Mouse (Mus musculus) embryonic facial prominence, embryonic 10.5 days (tissue): Measurements from ENCODE around the gene Mgat4e. TPM values are rescaled to one million over a fixed set of nuclear protein-coding genes. Genes with fewer than 3 reads are reported as not detected.

Experiments used
- DNase-seq: peaks from one replicate; pipeline ENCODE4 v3.0.0-alpha.2; 2017; ENCODE audit warnings: low spot score
- H3K27ac ChIP-seq: fragments of 300-500 bp; sonication (generic); replicated peaks from 2 replicates; pipeline ENCODE4 v1.5.1; 2016; ENCODE audit warnings: mild to moderate bottlenecking
- H3K27me3 ChIP-seq: fragments of 300-500 bp; sonication (generic); replicated peaks from 2 replicates; pipeline ENCODE4 v1.6.1; 2016; ENCODE audit warnings: low read depth, mild to moderate bottlenecking; ENCODE audit not compliant: poor library complexity, severe bottlenecking
- H3K36me3 ChIP-seq: fragments of 300-500 bp; sonication (generic); replicated peaks from 2 replicates; pipeline ENCODE4 v1.6.1; 2016; ENCODE audit warnings: mild to moderate bottlenecking, moderate library complexity
- H3K4me1 ChIP-seq: fragments of 300-500 bp; sonication (generic); 2 replicates; pipeline ENCODE4 v1.6.1; 2016
- H3K4me3 ChIP-seq: fragments of 300-500 bp; sonication (generic); 2 replicates; pipeline ENCODE4 v1.5.1; 2016; ENCODE audit warnings: mild to moderate bottlenecking, moderate library complexity
- H3K9me3 ChIP-seq: fragments of 300-500 bp; sonication (generic); 2 replicates; pipeline ENCODE4 v1.6.1; 2016; ENCODE audit warnings: mild to moderate bottlenecking
- WGBS: fragments of 180-500 bp; shearing (Covaris S2); methylation state at CpG from one replicate; pipeline ENCODE4 v1.1.7; 2016; 5-methylcytosine and 5-hydroxymethylcytosine counted together
- polyA plus RNA-seq: library from polyadenylated mRNA; unstranded; fragments of >200 nt; fragmentation: Nextera tagmentation; extraction: Ambion mirVana; gene quantifications from 2 replicates; pipeline ENCODE4 v1.2.1, GENCODE M21; 2016

The Mgat4e gene
- polyA plus RNA-seq, result not detected in 2 replicates

GRCm38 (mm10) chr1:134549632-134550132 is at the start of gene Mgat4e:
Gene Mgat4e, minus strand, starts transcription at chr1:134549682.
- no peak within 1 kb of the TSS for H3K27ac ChIP-seq
- H3K27me3 ChIP-seq, result 0 out of 2 replicates have a peak, but pooled peaks cover under 1% of the 10 kb centered on the region
- DNase-seq, result no peak
- H3K4me1 ChIP-seq, result peaks cover 7% of the 10 kb centered on the region; the same call in 1 of the 2 replicates
- H3K4me3 ChIP-seq, result no peak within 1 kb of the TSS
- H3K36me3 ChIP-seq, result no peaks in the 10 kb centered on the region
- H3K9me3 ChIP-seq, result no peaks in the 10 kb centered on the region
- 58% methylated on average over 7 of the region's 7 CpGs for WGBS

DNA sequence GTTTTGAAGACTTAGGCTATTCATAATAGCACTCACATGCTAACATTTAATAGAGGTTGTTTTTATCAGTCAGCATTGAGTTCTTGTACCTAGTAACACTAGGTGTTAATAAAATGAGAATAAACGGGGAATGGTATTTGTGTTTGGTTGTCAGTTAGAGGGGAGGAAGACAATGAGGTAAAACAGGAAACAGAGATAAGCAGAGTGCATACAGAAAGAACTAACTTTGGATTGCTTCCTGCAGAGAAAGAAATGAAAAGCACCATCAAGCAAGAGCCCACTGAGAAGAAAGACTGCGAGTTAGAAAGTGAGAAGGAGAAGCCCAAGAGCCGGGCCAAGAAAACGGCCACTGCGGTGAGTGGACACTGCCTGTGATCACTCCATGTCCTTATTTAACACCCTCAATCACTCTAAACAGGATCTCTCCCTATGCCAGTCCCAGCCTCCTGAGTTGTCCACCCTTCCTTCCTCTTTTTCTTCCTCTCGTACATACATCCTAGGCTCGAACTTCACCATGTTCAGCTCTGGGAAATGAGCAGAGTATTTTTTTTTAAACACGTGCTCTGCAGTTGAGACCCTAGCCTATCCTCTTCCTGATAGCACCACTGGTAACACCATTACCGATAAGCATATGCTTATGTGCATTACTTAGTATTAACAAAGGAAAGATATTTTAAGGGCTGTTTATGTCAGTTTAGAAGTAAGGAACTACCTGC is 48.0 kb upstream of the Mgat4e start:
- no peak overlapping the region for H3K27ac ChIP-seq
- WGBS, result 88% methylated on average over 9 of the region's 9 CpGs
- no peak for DNase-seq
- H3K27me3 ChIP-seq, result no peaks in the 10 kb centered on the region
- H3K4me3 ChIP-seq, result no peak overlapping the region
- no peaks in the 10 kb centered on the region for H3K9me3 ChIP-seq
- H3K4me1 ChIP-seq, result no peaks in the 10 kb centered on the region
- H3K36me3 ChIP-seq, result peaks cover 99% of the 10 kb centered on the region

DNA sequence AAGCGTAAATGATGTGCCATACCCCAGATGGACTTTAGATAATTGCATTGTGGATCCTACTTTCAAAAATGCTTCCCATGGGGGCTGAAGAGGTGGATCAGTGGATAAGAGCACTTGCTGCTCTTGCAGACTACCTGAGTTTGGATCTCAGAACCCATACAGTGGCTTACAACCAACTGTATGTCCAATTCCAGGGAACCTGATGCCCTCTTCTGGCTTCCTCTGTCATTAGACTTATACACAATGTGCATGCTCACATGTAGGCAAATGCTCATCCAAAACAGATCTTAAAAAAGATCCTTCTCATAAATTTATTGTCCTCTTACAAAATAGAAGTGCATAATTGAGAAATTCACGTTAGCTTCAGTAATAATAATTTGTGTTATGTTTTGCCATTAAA is 42.3 kb upstream of the Mgat4e start:
- Histone ChIP-seq H3K4me3 (no peak overlapping the region), H3K27ac (no peak overlapping the region), H3K36me3 (peaks cover 98% of the 10 kb centered on the region), H3K4me1 (no peaks in the 10 kb centered on the region), H3K27me3 (no peaks in the 10 kb centered on the region), H3K9me3 (no peaks in the 10 kb centered on the region)
- whole genome bisulfite sequencing, result 94% methylated on average over 2 of the region's 2 CpGs
- no peak for DNase-seq

GRCm38 (mm10) chr1:134589676-134590075 is 40.2 kb upstream of the Mgat4e start:
- no peak for DNase-seq
- H3K27ac ChIP-seq, result no peak overlapping the region
- H3K36me3 ChIP-seq, result peaks cover 98% of the 10 kb centered on the region
- H3K27me3 ChIP-seq, result no peaks in the 10 kb centered on the region
- H3K4me1 ChIP-seq, result no peaks in the 10 kb centered on the region
- H3K4me3 ChIP-seq, result no peak overlapping the region
- no peaks in the 10 kb centered on the region for H3K9me3 ChIP-seq

- 85% methylated on average over 3 of the region's 3 CpGs for WGBS
- H3K4me3 ChIP-seq, result no peak overlapping the region
- H3K9me3 ChIP-seq, result no peaks in the 10 kb centered on the region
- H3K36me3 ChIP-seq, result peaks cover 73% of the 10 kb centered on the region
- H3K27ac ChIP-seq, result no peak overlapping the region
- H3K4me1 ChIP-seq, result no peaks in the 10 kb centered on the region
- no peaks in the 10 kb centered on the region for H3K27me3 ChIP-seq
- no peak for DNase-seq
These were observed 34.1 kb upstream of the Mgat4e start for GRCm38 (mm10) chr1:134583560-134583959.

DNA sequence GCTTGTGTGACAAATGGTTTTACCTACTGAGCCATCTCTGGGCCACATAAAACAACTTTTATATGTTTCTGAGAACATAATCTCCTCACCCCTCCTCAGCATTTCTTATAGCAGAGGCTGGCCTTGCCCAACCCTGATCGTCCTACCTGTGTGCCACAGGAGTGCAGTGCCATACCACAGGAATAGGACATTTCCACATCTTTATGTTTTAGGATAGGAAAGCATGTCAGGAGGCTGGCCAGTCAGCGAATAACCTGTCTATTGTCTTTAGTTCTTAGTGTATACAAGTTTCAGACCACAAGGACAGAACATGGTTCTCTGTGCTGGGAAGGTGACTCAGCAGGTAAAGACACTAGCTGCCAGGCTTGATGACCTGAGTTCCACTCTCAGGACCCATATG is 31.3 kb upstream of the Mgat4e start:
- no peaks in the 10 kb centered on the region for H3K9me3 ChIP-seq
- WGBS, result 94% methylated on average over 2 of the region's 2 CpGs
- H3K4me3 ChIP-seq, result no peak overlapping the region
- DNase-seq, result no peak
- peaks cover 47% of the 10 kb centered on the region for H3K36me3 ChIP-seq
- H3K4me1 ChIP-seq, result no peaks in the 10 kb centered on the region
- no peak overlapping the region for H3K27ac ChIP-seq
- no peaks in the 10 kb centered on the region for H3K27me3 ChIP-seq

DNA sequence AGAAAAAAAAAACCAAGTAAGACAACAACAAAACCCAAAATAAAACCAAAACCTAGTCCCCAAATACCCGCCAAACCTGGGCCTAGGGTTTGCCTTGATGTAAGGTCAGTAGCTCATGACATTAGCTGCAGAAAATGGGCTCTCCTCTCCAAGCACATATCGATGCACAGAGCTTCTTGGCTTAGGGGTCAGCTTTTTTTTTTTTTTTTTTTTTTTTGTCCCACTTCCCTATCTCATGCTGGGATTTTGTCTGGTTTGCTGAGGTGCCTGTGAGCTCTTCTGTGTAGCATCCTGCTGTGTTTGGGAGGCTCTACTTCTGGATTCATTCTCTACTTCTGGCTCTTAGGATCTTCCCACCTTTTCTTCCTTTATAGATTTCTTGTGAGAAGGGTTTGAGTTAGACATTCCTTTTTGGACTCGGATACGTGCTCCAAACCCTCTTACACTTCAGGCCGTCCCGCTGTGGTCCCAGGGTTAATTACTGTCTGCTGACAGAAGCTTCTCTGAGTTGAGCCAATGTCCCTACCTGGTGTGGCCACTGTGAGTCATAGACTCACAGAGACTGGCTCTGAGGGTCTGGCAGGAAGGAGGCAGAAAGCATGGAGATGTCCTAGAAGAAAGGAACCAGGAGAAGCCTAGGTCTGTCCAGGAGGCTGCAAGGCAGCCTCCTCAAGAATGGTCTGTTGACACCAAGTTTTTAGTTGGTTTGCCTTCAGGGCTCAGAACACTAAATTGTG is 28.1 kb upstream of the Mgat4e start:
- WGBS, result 83% methylated on average over 6 of the region's 6 CpGs
- Histone ChIP-seq H3K4me3 (no peak overlapping the region), H3K27ac (no peak overlapping the region), H3K27me3 (no peaks in the 10 kb centered on the region), H3K4me1 (no peaks in the 10 kb centered on the region), H3K36me3 (peaks cover 27% of the 10 kb centered on the region), H3K9me3 (no peaks in the 10 kb centered on the region)
- no peak for DNase-seq

DNA sequence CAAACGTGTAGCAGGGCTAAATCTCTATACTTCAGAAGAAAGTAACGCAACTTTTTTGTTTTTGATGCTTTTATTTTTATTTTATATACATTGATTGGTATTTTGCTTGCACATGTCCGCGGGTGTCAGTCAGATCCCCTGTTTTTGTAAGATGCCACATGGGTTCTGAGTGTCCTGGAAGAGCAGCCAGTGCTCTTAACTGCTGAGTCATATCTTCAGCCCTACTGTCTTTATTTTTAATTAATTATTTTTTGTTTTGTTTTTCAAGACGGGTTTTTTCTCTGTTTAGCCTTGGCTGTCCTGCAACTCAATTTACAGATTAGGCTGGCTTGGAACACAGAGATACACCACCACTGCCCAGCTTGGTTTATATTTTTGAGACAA is 24.4 kb upstream of the Mgat4e start:
- no peak overlapping the region for H3K27ac ChIP-seq
- H3K27me3 ChIP-seq, result no peaks in the 10 kb centered on the region
- H3K9me3 ChIP-seq, result no peaks in the 10 kb centered on the region
- DNase-seq, result no peak
- peaks cover 15% of the 10 kb centered on the region; the same call in 1 of the 2 replicates for H3K36me3 ChIP-seq
- H3K4me1 ChIP-seq, result no peaks in the 10 kb centered on the region
- WGBS, result 78% methylated on average over 5 of the region's 5 CpGs
- no peak overlapping the region for H3K4me3 ChIP-seq

GRCm38 (mm10) chr1:134573300-134573931 is 23.9 kb upstream of the Mgat4e start:
- H3K4me3 ChIP-seq, result no peak overlapping the region
- WGBS, result 75% methylated on average over 1 of the region's 1 CpGs
- H3K9me3 ChIP-seq, result no peaks in the 10 kb centered on the region

DNA sequence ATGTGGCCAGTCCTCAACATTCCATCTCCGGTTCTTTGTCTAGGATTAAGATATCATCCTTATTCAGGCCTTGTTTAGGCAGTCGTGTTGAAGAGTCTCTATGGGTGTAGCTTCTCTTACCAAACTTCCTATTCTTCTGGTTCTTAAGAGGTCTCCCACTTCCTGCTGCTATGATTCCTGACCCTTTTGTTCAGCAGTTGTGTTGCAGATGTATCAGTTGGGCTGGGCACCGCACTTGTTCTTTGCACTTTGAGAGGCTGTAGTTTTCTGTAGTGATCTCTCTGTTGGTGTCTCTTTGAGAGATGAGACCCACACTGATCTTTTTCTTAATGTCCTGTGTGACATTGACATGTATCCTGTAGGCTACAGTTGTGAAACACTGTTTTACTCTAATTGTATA is 21.1 kb upstream of the Mgat4e start:
- Histone ChIP-seq H3K27ac (no peak overlapping the region), H3K4me3 (no peak overlapping the region), H3K36me3 (peaks cover 15% of the 10 kb centered on the region; the same call in 1 of the 2 replicates), H3K27me3 (no peaks in the 10 kb centered on the region), H3K9me3 (no peaks in the 10 kb centered on the region), H3K4me1 (peaks cover 13% of the 10 kb centered on the region)
- 72% methylated on average over 3 of the region's 3 CpGs for WGBS
- DNase-seq, result no peak

More at GRCm38 (mm10) chr1:134573300-134573931, 23.9 kb upstream of the Mgat4e start:
- peaks cover 15% of the 10 kb centered on the region; the same call in 1 of the 2 replicates for H3K36me3 ChIP-seq
- H3K27me3 ChIP-seq, result no peaks in the 10 kb centered on the region
- no peak overlapping the region for H3K27ac ChIP-seq
- no peak for DNase-seq
- H3K4me1 ChIP-seq, result no peaks in the 10 kb centered on the region

- H3K4me1 ChIP-seq, result peaks cover 16% of the 10 kb centered on the region
- WGBS, result 92% methylated on average over 9 of the region's 9 CpGs
These were observed 20.7 kb upstream of the Mgat4e start for GRCm38 (mm10) chr1:134570171-134570570.

DNA sequence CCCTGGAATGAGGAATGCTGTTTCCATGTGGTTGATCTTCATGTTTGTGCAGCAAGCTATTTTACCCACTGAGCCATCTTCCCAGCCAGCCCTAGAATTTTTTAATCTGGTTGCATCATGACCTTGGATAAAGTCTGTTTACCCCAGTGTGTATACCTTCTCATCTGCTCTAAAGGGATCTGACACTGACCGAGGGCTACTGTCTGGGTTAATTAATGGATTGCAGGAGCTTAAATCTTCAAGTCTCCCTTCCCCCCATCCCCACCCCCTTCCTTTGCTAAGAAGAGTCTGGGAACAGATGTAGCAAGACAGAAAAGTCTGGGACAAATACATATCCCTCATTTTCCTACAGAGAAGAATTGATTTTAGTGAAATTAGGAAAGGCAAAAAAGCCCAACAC is 18.0 kb upstream of the Mgat4e start:
- Histone ChIP-seq H3K4me3 (no peak overlapping the region), H3K27me3 (no peaks in the 10 kb centered on the region), H3K4me1 (peaks cover 27% of the 10 kb centered on the region), H3K27ac (no peak overlapping the region), H3K9me3 (no peaks in the 10 kb centered on the region), H3K36me3 (peaks cover 7% of the 10 kb centered on the region; the same call in 1 of the 2 replicates)
- WGBS, result 38% methylated on average over 1 of the region's 1 CpGs
- no peak for DNase-seq

More at GRCm38 (mm10) chr1:134570171-134570570, 20.7 kb upstream of the Mgat4e start:
- Histone ChIP-seq H3K27ac (no peak overlapping the region), H3K4me3 (no peak overlapping the region), H3K27me3 (no peaks in the 10 kb centered on the region), H3K36me3 (peaks cover 12% of the 10 kb centered on the region; the same call in 1 of the 2 replicates), H3K9me3 (no peaks in the 10 kb centered on the region)
- no peak for DNase-seq
